Mouse (Mus musculus) testis, adult 2 months (tissue): ENCODE data around the gene Gm20388. TPM values are rescaled to one million over a fixed set of nuclear protein-coding genes. Genes with fewer than 3 reads are reported as not detected.
A peak's percentile ranks its signal among the peaks of the same experiment; 100 is the strongest.

ENCODE experiments used
- H3K27ac ChIP-seq: fragments of 200-500 bp; 2 replicates; pipeline ENCODE4 v1.5.1; 2012; ENCODE audit warnings: low read depth, low read length; ENCODE audit not compliant: control insufficient read depth, insufficient read depth
- H3K27me3 ChIP-seq: fragments of 200-500 bp; 2 replicates; pipeline ENCODE4 v1.6.1; 2012; ENCODE audit warnings: mild to moderate bottlenecking, low read length, moderate library complexity; ENCODE audit not compliant: control insufficient read depth, insufficient read depth
- H3K36me3 ChIP-seq: fragments of 200-500 bp; 2 replicates; pipeline ENCODE4 v1.6.1; 2012; ENCODE audit warnings: mild to moderate bottlenecking, low read length; ENCODE audit not compliant: control insufficient read depth, insufficient read depth
- H3K4me1 ChIP-seq: fragments of 200-500 bp; 2 replicates; pipeline ENCODE4 v1.6.1; 2012; ENCODE audit warnings: low read length; ENCODE audit not compliant: control insufficient read depth, insufficient read depth
- H3K4me3 ChIP-seq: fragments of 200-500 bp; 2 replicates; pipeline ENCODE4 v1.5.1; 2012; ENCODE audit warnings: low read depth, mild to moderate bottlenecking, low read length, moderate library complexity, mixed read lengths; ENCODE audit not compliant: control insufficient read depth
- CTCF ChIP-seq: fragments of 200-500 bp; IDR thresholded peaks from 2 replicates; pipeline ENCODE4 v1.5.1; 2012; ENCODE audit warnings: low read depth, mild to moderate bottlenecking, inconsistent platforms, low read length, moderate library complexity; ENCODE audit not compliant: control insufficient read depth, insufficient read depth, insufficient replicate concordance
- POLR2A ChIP-seq: fragments of 200-500 bp; IDR thresholded peaks from 2 replicates; pipeline ENCODE4 v1.6.1; 2012; ENCODE audit warnings: low read depth, mild to moderate bottlenecking, inconsistent platforms, low read length, moderate library complexity; ENCODE audit not compliant: control insufficient read depth
- polyA plus RNA-seq: library from polyadenylated mRNA; depleted of rRNA; stranded (reverse); fragments of >200 nt; gene quantifications from 2 replicates; pipeline ENCODE4 v1.2.3, GENCODE M21; 2012

The Gm20388 gene
- polyA plus RNA-seq, 1 experiment: 5.6 TPM

GRCm38 (mm10) chr8:123422056-123422780, 3511.6 kb downstream of the Gm20388 start:
- Histone ChIP-seq H3K36me3 (no peaks in the 10 kb centered on the region), H3K27ac (no peak overlapping the region), H3K4me1 (no peaks in the 10 kb centered on the region), H3K27me3 (no peaks in the 10 kb centered on the region), H3K4me3 (no peak overlapping the region)
- TF ChIP-seq CTCF: peak; percentile 72; the same call in 1 of the 2 replicates
- TF ChIP-seq POLR2A: no peak

GRCm38 (mm10) chr8:123422781-123423159, 3512.1 kb downstream of the Gm20388 start:
- TF ChIP-seq POLR2A (no peak), CTCF (no peak)
- Histone ChIP-seq H3K27ac (no peak overlapping the region), H3K4me1 (no peaks in the 10 kb centered on the region), H3K36me3 (no peaks in the 10 kb centered on the region), H3K4me3 (no peak overlapping the region), H3K27me3 (no peaks in the 10 kb centered on the region)

GRCm38 (mm10) chr8:123423441-123423840, 3512.8 kb downstream of the Gm20388 start, which contains the start of gene Def8:
Def8 (plus strand) TSS chr8:123423527.
- H3K27me3 ChIP-seq: no peaks in the 10 kb centered on the region
- no peaks in the 10 kb centered on the region for H3K4me1 ChIP-seq
- no peak within 1 kb of the TSS for H3K4me3 ChIP-seq
- no peaks in the 10 kb centered on the region for H3K36me3 ChIP-seq
- no peak for TF ChIP-seq CTCF
- no peak for TF ChIP-seq POLR2A
- no peak within 1 kb of the TSS for H3K27ac ChIP-seq

- Histone ChIP-seq H3K4me1 (no peaks in the 10 kb centered on the region), H3K27ac (no peak overlapping the region), H3K36me3 (no peaks in the 10 kb centered on the region), H3K27me3 (no peaks in the 10 kb centered on the region), H3K4me3 (no peak overlapping the region)
- TF ChIP-seq CTCF (no peak), POLR2A (no peak)
These were observed 3516.2 kb downstream of the Gm20388 start for GRCm38 (mm10) chr8:123426511-123427509.

- TF ChIP-seq CTCF (no peak), POLR2A (no peak)
- Histone ChIP-seq H3K4me3 (no peak overlapping the region), H3K36me3 (no peaks in the 10 kb centered on the region), H3K27me3 (no peaks in the 10 kb centered on the region), H3K4me1 (no peaks in the 10 kb centered on the region), H3K27ac (no peak overlapping the region)
These were observed 3517.1 kb downstream of the Gm20388 start for GRCm38 (mm10) chr8:123427639-123428275.

GRCm38 (mm10) chr8:123428343-123428893, 3517.8 kb downstream of the Gm20388 start:
- H3K36me3 ChIP-seq: no peaks in the 10 kb centered on the region
- no peak for TF ChIP-seq CTCF
- TF ChIP-seq POLR2A: no peak
- no peak overlapping the region for H3K4me3 ChIP-seq
- H3K27ac ChIP-seq: no peak overlapping the region
- no peaks in the 10 kb centered on the region for H3K4me1 ChIP-seq
- no peaks in the 10 kb centered on the region for H3K27me3 ChIP-seq
